Mouse (Mus musculus) heart, adult 8-10 months (tissue): Measurements from ENCODE around the gene Nans. TPM values are rescaled to one million over a fixed set of nuclear protein-coding genes. Genes with fewer than 3 reads are reported as not detected.

Experiments used
- DNase-seq: peaks from one replicate; pipeline ENCODE4 v3.0.0; 2022; ENCODE audit warnings: low spot score
- total RNA-seq, 4 experiments: library from RNA; stranded (reverse); gene quantifications; 2 replicates each; pipeline ENCODE4 v1.2.4; 2022

Gene Nans
- total RNA-seq, 4 experiments from 2014 or later = 12.1 to 16.8 (median 15.6) TPM

GRCm38 (mm10) chr4:46485696-46486417, 3.2 kb upstream of the Nans start:
- DNase-seq = peak; percentile 86

GRCm38 (mm10) chr4:46487348-46487747, 1.7 kb upstream of the Nans start:
- peak; percentile 85 for DNase-seq

GRCm38 (mm10) chr4:46493071-46493470, 4.0 kb downstream of the Nans start:
- no peak for DNase-seq

GRCm38 (mm10) chr4:46495543-46495942, 6.5 kb downstream of the Nans start:
- DNase-seq = no peak

- DNase-seq = peak; percentile 78
These were observed 8.3 kb downstream of the Nans start for GRCm38 (mm10) chr4:46497286-46497892.

GRCm38 (mm10) chr4:46498511-46498910, 9.5 kb downstream of the Nans start:
- DNase-seq = no peak

GRCm38 (mm10) chr4:46498976-46499375, 9.9 kb downstream of the Nans start:
- DNase-seq = no peak

GRCm38 (mm10) chr4:46502606-46503502, 13.8 kb downstream of the Nans start:
- DNase-seq = no peak

DNA sequence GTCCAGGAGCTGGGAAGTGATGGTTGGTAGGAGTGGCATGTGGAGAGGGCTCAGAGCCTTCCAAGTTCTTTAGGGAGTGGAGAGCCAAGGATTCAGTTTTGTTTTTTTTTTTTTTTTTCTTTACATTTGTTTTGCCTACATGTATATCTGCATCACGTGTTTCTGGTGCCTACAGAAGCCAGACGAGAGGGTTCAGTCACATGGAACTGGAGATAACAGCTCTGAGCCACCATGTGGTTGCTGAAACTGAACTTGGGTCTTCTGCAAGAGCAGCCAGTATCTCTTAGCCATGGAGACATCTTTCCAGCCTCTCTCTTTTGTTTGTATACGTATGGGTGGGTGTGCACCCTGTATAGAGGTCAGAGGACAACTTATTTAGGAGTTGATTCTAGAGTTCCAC, 14.8 kb downstream of the Nans start:
- no peak for DNase-seq

GRCm38 (mm10) chr4:46505361-46506057, 16.5 kb downstream of the Nans start:
- DNase-seq = no peak

GRCm38 (mm10) chr4:46506801-46507610, 18.0 kb downstream of the Nans start:
- DNase-seq = peak; percentile 94

DNA sequence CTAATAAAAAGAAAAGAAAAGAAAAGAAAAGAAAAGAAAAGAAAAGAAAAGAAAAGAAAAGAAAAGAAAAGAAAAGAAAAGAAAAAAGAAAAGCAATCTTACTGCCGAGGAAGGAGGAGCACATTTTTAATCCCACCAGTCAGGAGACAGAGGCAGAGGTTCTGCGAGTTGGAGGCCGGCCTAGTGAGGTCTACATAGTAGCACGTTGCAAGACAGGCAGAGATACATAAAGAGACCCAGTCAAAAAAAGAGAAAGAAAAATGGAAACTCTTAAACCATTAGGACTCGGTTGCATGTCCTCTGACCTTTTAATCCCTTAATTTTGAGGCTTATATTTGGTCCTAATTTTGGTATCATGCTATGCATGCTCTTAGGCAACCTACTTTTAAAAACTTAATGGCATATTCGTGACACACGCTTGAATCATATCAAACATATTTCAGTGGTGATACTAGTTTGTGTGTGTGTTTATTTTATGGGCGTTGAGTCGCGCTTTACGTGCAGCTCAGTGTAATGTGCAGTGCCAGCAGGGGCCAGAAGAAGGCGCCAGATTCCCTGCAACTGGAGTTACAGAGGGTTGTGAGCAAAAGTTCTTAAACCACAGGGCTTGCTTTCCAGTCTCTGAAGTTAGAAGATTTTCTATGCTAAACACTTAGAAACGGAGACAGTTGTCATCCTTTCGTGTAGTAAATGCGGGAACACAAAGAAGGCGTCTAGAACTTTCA, 18.9 kb downstream of the Nans start:
- DNase-seq = peak; percentile 80

DNA sequence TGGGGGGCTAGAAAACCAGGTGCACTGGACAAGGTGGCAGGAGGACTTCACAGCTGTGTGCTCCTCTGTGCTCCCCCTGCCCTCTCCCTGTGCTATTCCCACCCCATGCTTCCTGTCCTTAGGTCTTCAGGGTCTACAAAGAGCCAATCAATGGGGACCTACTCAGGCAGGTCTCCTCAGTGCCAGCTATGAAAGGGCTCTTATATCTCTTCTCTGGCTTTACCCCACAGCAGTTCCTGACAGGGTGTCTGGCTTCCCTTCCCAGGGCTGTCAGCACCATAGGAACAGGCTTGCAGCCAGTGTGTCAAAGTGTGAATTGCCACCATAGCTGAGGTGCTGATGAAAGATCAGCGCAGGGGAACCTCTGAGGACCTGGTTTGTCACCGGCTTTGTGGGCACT, 31.4 kb downstream of the Nans start:
- no peak for DNase-seq

GRCm38 (mm10) chr4:46521457-46521856, 32.4 kb downstream of the Nans start:
- DNase-seq = no peak

- no peak for DNase-seq
These were observed 34.3 kb downstream of the Nans start for GRCm38 (mm10) chr4:46523324-46523723.

DNA sequence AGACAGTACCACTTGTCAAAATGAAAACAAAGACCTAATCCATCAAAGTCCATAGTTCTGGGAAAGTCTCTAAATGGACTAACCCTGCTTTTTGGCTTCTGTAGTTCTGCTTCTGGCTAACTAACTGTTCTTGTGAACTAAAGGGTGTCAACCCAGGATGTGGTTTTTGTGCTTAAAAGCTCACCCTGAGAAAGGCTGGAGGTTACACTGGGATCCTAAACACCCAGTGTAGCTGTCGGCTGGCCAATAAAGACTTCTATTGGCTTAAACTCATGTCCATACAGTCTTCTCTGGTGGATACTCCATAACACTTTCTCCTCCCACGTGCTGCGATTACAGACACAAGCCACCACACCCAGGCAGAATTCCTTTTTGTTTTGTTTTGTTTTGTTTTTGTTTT, 37.2 kb downstream of the Nans start:
- DNase-seq = no peak

DNA sequence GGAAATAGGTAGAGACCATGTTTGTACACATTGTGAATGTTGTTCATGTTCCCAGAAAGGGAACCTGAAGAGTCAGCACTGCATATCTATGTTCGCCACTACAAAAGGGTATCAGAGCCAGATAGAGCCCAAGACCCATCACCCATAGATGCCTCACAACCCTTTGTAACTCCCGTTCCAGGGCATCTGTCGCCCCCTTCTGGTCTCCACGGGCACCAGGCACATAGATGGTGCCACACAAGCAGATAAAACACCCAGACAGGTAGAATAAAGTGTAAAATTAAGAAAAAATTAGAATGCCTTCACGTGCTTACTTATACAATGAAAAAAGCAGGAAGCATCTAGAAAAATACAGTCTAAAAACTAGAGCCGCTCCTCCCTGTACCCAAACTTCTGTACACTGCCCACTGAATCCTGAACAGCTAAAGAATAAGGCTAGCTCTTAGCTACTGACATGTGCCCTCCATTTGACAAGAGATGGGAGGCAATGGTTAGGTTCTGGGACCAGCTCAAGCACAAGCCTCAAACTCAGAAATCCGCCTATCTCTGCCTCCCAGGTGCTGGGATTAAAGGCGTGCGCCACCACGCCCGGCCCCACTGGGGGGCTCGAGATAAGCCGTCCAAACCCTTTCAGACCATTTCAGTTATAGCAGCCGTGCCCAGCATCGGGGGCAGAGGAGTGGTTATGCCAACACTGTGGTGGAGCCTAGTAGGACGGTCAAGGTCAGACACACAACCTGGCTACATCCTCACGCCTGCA, 37.9 kb downstream of the Nans start:
- no peak for DNase-seq

- no peak for DNase-seq
These were observed 38.5 kb downstream of the Nans start for GRCm38 (mm10) chr4:46527558-46527926.

- DNase-seq = no peak
These were observed 40.7 kb downstream of the Nans start for GRCm38 (mm10) chr4:46529722-46530121.

DNA sequence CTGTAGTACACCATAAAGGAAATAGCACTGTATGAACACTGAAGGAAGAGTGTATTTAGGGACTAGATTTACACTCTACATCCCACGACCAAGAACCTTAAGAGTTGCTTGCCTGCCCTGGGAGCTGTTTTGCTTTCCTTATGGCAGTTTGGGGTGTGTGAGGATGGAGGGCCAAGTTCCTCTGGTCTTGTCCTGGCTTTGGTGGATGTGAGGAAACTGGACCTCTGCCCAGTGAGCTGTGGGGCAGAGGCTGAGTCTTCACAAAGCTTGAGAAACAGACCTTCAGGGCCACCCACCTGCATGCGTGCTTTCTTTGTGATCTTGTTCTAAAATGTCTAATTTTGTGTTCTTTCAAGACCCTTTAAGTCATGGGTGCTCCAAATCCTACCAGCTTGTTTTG, 43.5 kb downstream of the Nans start:
- DNase-seq = no peak
